Mouse (Mus musculus): ENCODE data around the gene Aldh1a3. TPM values are rescaled to one million over a fixed set of nuclear protein-coding genes. Genes with fewer than 3 reads are reported as not detected.
A peak's percentile ranks its signal among the peaks of the same experiment; 100 is the strongest.

Gene Aldh1a3
- polyA plus RNA-seq, 1 experiment from 2014 or later: 30.4 TPM

GRCm38 (mm10) chr7:66405951-66406721 is 21.2 kb downstream of the Aldh1a3 start:
- no peak overlapping the region for H3K4me3 ChIP-seq
- H3K27ac ChIP-seq: no peak overlapping the region
- H3K9me3 ChIP-seq: no peaks in the 10 kb centered on the region
- 67% methylated on average over 13 of the region's 13 CpGs for WGBS
- H3K4me1 ChIP-seq: peaks cover 23% of the 10 kb centered on the region
- DNase-seq (ENCODE audit: extremely low spot score, low spot score): no peak
- H3K27me3 ChIP-seq (ENCODE audit: poor library complexity, severe bottlenecking): no peaks in the 10 kb centered on the region
- no peaks in the 10 kb centered on the region for H3K36me3 ChIP-seq (replicated peaks)

GRCm38 (mm10) chr7:66405541-66405940 is 21.8 kb downstream of the Aldh1a3 start:
- no peaks in the 10 kb centered on the region for H3K27me3 ChIP-seq (ENCODE audit: poor library complexity, severe bottlenecking)
- no peaks in the 10 kb centered on the region for H3K36me3 ChIP-seq (replicated peaks)
- H3K4me3 ChIP-seq: no peak overlapping the region
- no peak for DNase-seq (ENCODE audit: extremely low spot score, low spot score)
- 79% methylated on average over 11 of the region's 11 CpGs for WGBS
- H3K9me3 ChIP-seq: no peaks in the 10 kb centered on the region
- H3K4me1 ChIP-seq: peaks cover 29% of the 10 kb centered on the region
- no peak overlapping the region for H3K27ac ChIP-seq

- 82% methylated on average over 4 of the region's 4 CpGs for WGBS
- no peak for DNase-seq (ENCODE audit: extremely low spot score, low spot score)
These were observed 22.5 kb downstream of the Aldh1a3 start for GRCm38 (mm10) chr7:66404802-66405201.

GRCm38 (mm10) chr7:66404141-66404540 is 23.2 kb downstream of the Aldh1a3 start:
- DNase-seq (ENCODE audit: extremely low spot score, low spot score): no peak
- WGBS: 87% methylated on average over 10 of the region's 10 CpGs

More at GRCm38 (mm10) chr7:66404802-66405201, 22.5 kb downstream of the Aldh1a3 start:
- Histone ChIP-seq H3K4me3 (no peak overlapping the region), H3K9me3 (no peaks in the 10 kb centered on the region), H3K27ac (no peak overlapping the region), H3K4me1 (peaks cover 34% of the 10 kb centered on the region), H3K27me3 (ENCODE audit: poor library complexity, severe bottlenecking) (no peaks in the 10 kb centered on the region), H3K36me3 (replicated peaks) (no peaks in the 10 kb centered on the region)

GRCm38 (mm10) chr7:66402876-66403275 is 24.4 kb downstream of the Aldh1a3 start:
- no peaks in the 10 kb centered on the region for H3K36me3 ChIP-seq (replicated peaks)
- H3K4me1 ChIP-seq: peaks cover 31% of the 10 kb centered on the region
- WGBS: 89% methylated on average over 5 of the region's 5 CpGs
- no peaks in the 10 kb centered on the region for H3K9me3 ChIP-seq
- no peaks in the 10 kb centered on the region for H3K27me3 ChIP-seq (ENCODE audit: poor library complexity, severe bottlenecking)
- DNase-seq (ENCODE audit: extremely low spot score, low spot score): no peak
- H3K27ac ChIP-seq: no peak overlapping the region
- H3K4me3 ChIP-seq: no peak overlapping the region

More at GRCm38 (mm10) chr7:66404141-66404540, 23.2 kb downstream of the Aldh1a3 start:
- H3K4me1 ChIP-seq: peaks cover 33% of the 10 kb centered on the region
- H3K4me3 ChIP-seq: no peak overlapping the region
- H3K27ac ChIP-seq: no peak overlapping the region
- H3K36me3 ChIP-seq (replicated peaks): no peaks in the 10 kb centered on the region
- no peaks in the 10 kb centered on the region for H3K9me3 ChIP-seq
- H3K27me3 ChIP-seq (ENCODE audit: poor library complexity, severe bottlenecking): no peaks in the 10 kb centered on the region

- no peak for DNase-seq (ENCODE audit: extremely low spot score, low spot score)
- no peaks in the 10 kb centered on the region for H3K9me3 ChIP-seq
- H3K27me3 ChIP-seq (ENCODE audit: poor library complexity, severe bottlenecking): no peaks in the 10 kb centered on the region
- peaks cover 31% of the 10 kb centered on the region for H3K4me1 ChIP-seq
- 55% methylated on average over 8 of the region's 8 CpGs for WGBS
- no peaks in the 10 kb centered on the region for H3K36me3 ChIP-seq (replicated peaks)
- no peak overlapping the region for H3K4me3 ChIP-seq
- H3K27ac ChIP-seq: 0 out of 2 replicates have a peak overlapping the region, but pooled peaks have one; percentile 27
These were observed 25.7 kb downstream of the Aldh1a3 start for GRCm38 (mm10) chr7:66401605-66402004.

GRCm38 (mm10) chr7:66397288-66397687 is 30.0 kb downstream of the Aldh1a3 start:
- DNase-seq (ENCODE audit: extremely low spot score, low spot score): no peak
- Histone ChIP-seq H3K4me3 (no peak overlapping the region), H3K27ac (no peak overlapping the region), H3K9me3 (no peaks in the 10 kb centered on the region), H3K4me1 (peaks cover 23% of the 10 kb centered on the region), H3K27me3 (ENCODE audit: poor library complexity, severe bottlenecking) (no peaks in the 10 kb centered on the region), H3K36me3 (replicated peaks) (no peaks in the 10 kb centered on the region)
- WGBS: 74% methylated on average over 3 of the region's 3 CpGs

- peaks cover 21% of the 10 kb centered on the region for H3K4me1 ChIP-seq
- DNase-seq (ENCODE audit: extremely low spot score, low spot score): peak; percentile 74
- H3K27ac ChIP-seq: no peak overlapping the region
- WGBS: 11% methylated on average over 28 of the region's 28 CpGs
- peaks cover 29% of the 10 kb centered on the region for H3K27me3 ChIP-seq (ENCODE audit: poor library complexity, severe bottlenecking)
- H3K4me3 ChIP-seq: peak overlapping the region; percentile 78
- H3K9me3 ChIP-seq: no peaks in the 10 kb centered on the region
- H3K36me3 ChIP-seq (replicated peaks): no peaks in the 10 kb centered on the region
These were observed 38.4 kb downstream of the Aldh1a3 start for GRCm38 (mm10) chr7:66388621-66389532.

GRCm38 (mm10) chr7:66387813-66388521 is 39.4 kb downstream of the Aldh1a3 start, which contains the start of gene Lrrk1:
TSS of gene Lrrk1 (minus strand) at chr7:66388350.
- H3K36me3 ChIP-seq (replicated peaks): no peaks in the 10 kb centered on the region
- peak within 1 kb of the TSS; percentile 78 for H3K4me3 ChIP-seq
- peaks cover 29% of the 10 kb centered on the region for H3K27me3 ChIP-seq (ENCODE audit: poor library complexity, severe bottlenecking)
- peak; percentile 69 for DNase-seq (ENCODE audit: extremely low spot score, low spot score)
- under 1% methylated on average over 69 of the region's 70 CpGs for WGBS
- peaks cover 21% of the 10 kb centered on the region for H3K4me1 ChIP-seq
- peak within 1 kb of the TSS; percentile 89 for H3K27ac ChIP-seq
- H3K9me3 ChIP-seq: no peaks in the 10 kb centered on the region

GRCm38 (mm10) chr7:66387419-66387812 is 39.9 kb downstream of the Aldh1a3 start:
- WGBS: 4% methylated on average over 13 of the region's 13 CpGs
- peaks cover 21% of the 10 kb centered on the region for H3K4me1 ChIP-seq
- H3K4me3 ChIP-seq: peak overlapping the region; percentile 78
- H3K27ac ChIP-seq: peak overlapping the region; percentile 89
- no peaks in the 10 kb centered on the region for H3K9me3 ChIP-seq
- no peaks in the 10 kb centered on the region for H3K36me3 ChIP-seq (replicated peaks)
- H3K27me3 ChIP-seq (ENCODE audit: poor library complexity, severe bottlenecking): peaks cover 29% of the 10 kb centered on the region
- no peak for DNase-seq (ENCODE audit: extremely low spot score, low spot score)

- Histone ChIP-seq H3K4me3 (no peak overlapping the region), H3K9me3 (no peaks in the 10 kb centered on the region), H3K36me3 (replicated peaks) (no peaks in the 10 kb centered on the region), H3K27me3 (ENCODE audit: poor library complexity, severe bottlenecking) (peaks cover 29% of the 10 kb centered on the region), H3K27ac (no peak overlapping the region), H3K4me1 (peaks cover 21% of the 10 kb centered on the region)
- 91% methylated on average over 6 of the region's 6 CpGs for WGBS
- no peak for DNase-seq (ENCODE audit: extremely low spot score, low spot score)
These were observed 40.9 kb downstream of the Aldh1a3 start for GRCm38 (mm10) chr7:66386411-66386810.

- Histone ChIP-seq H3K27ac (no peak overlapping the region), H3K36me3 (replicated peaks) (no peaks in the 10 kb centered on the region), H3K27me3 (ENCODE audit: poor library complexity, severe bottlenecking) (peaks cover 29% of the 10 kb centered on the region), H3K9me3 (no peaks in the 10 kb centered on the region), H3K4me1 (peaks cover 21% of the 10 kb centered on the region), H3K4me3 (no peak overlapping the region)
- 94% methylated on average over 11 of the region's 12 CpGs for whole genome bisulfite sequencing
- no peak for DNase-seq (ENCODE audit: extremely low spot score, low spot score)
These were observed 41.5 kb downstream of the Aldh1a3 start for GRCm38 (mm10) chr7:66385826-66386225.
